Comparison of ENCODE assay signal across 9 mouse cellular contexts in the genomic region with DNA sequence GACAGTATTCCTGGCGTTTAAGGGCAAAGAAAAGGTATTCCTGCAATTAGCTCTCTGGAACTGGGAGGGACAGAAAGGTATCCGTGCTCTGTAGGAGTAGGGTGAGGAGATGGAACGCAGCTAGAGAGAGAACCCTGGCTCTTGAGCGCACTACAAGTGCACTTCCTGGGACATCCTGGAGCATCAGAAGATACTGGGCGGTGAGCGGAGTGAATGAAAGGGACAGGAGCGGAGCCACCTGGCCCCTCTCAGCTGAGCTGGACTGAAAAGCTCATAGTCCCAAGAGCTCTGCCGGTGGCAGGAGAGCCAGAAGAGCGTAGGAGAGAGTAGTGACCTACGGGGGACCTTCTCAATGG. TPM values are rescaled to one million over a fixed set of nuclear protein-coding genes. Genes with fewer than 3 reads are reported as not detected.
DNase-seq lines count a peak whose midpoint lies in the region; ATAC-seq and TF ChIP-seq lines count a peak whose summit lies in the region.
"Had no signal": no experiment of that assay in that cellular context is flagged by ENCODE, and none has a peak within 500 bp of the region (broad histone marks: within the 10 kb centered on the region; RNA-seq: fewer than 3 reads in every experiment).

No protein-coding gene starts in this region.

- H3K27ac ChIP-seq in lung, postnatal 0 days (ENCODE audit: low read length), result no peak overlapping the region
- H3K27ac ChIP-seq in forebrain, embryonic 15.5 days (replicated peaks), result peak overlapping the region; percentile 88
- H3K27ac ChIP-seq in limb, embryonic 13.5 days, result no peak overlapping the region
- H3K27ac ChIP-seq: liver, embryonic 14.5 days had no signal

- no peak for ATAC-seq in lung, postnatal 0 days
- ATAC-seq in forebrain, embryonic 15.5 days (replicated peaks), result no peak
- no peak for ATAC-seq in limb, embryonic 13.5 days (ENCODE audit: low FRiP score, low read depth)
- ATAC-seq: Patski had no signal

- peaks cover 18% of the 10 kb centered on the region for H3K27me3 ChIP-seq in lung, postnatal 0 days (replicated peaks; ENCODE audit: insufficient read depth, low read length)
- peaks cover 15% of the 10 kb centered on the region for H3K27me3 ChIP-seq in forebrain, embryonic 15.5 days
- peaks cover 69% of the 10 kb centered on the region for H3K27me3 ChIP-seq in limb, embryonic 13.5 days

- TF ChIP-seq EP300 in lung, postnatal 0 days (IDR thresholded peaks at IDR 0.05), result no peak

- H3K36me3 ChIP-seq in lung, postnatal 0 days (ENCODE audit: insufficient read depth, low read length), result no peaks in the 10 kb centered on the region
- H3K36me3 ChIP-seq in forebrain, embryonic 15.5 days, result peaks cover 2% of the 10 kb centered on the region; the same call in 1 of the 2 replicates
- H3K36me3 ChIP-seq in limb, embryonic 13.5 days, result no peaks in the 10 kb centered on the region

- H3K4me2 ChIP-seq in lung, postnatal 0 days (replicated peaks; ENCODE audit: low read depth, low read length), result peak overlapping the region; percentile 47
- H3K4me2 ChIP-seq in forebrain, embryonic 15.5 days (replicated peaks), result peak overlapping the region; percentile 48
- peak overlapping the region; percentile 84 for H3K4me2 ChIP-seq in limb, embryonic 13.5 days (replicated peaks)

- no peaks in the 10 kb centered on the region for H3K9me3 ChIP-seq in lung, postnatal 0 days (ENCODE audit: low read length)
- H3K9me3 ChIP-seq in forebrain, embryonic 15.5 days, result no peaks in the 10 kb centered on the region
- no peaks in the 10 kb centered on the region for H3K9me3 ChIP-seq in limb, embryonic 13.5 days

- 16% methylated on average over 10 of the region's 10 CpGs for WGBS in lung, postnatal 0 days
- WGBS in forebrain, embryonic 15.5 days, result 8% methylated on average over 10 of the region's 10 CpGs
- 23% methylated on average over 10 of the region's 10 CpGs for WGBS in limb, embryonic 13.5 days

- peak overlapping the region; percentile 19; the same call in 1 of the 2 replicates for H3K4me3 ChIP-seq in lung, postnatal 0 days (ENCODE audit: low read depth, low read length)
- peak overlapping the region; percentile 54 for H3K4me3 ChIP-seq in forebrain, embryonic 15.5 days
- peak overlapping the region; percentile 49 for H3K4me3 ChIP-seq in limb, embryonic 13.5 days

- H3K4me1 ChIP-seq in lung, postnatal 0 days (ENCODE audit: insufficient read depth, low read depth, low read length), result no peaks in the 10 kb centered on the region; the same call in 1 of the 2 replicates
- H3K4me1 ChIP-seq in forebrain, embryonic 15.5 days, result peaks cover 54% of the 10 kb centered on the region
- peaks cover 20% of the 10 kb centered on the region for H3K4me1 ChIP-seq in limb, embryonic 13.5 days

- no peak for DNase-seq in lung, postnatal 0 days (ENCODE audit: low spot score)
- no peak for DNase-seq in lung, adult 18-20 months
- DNase-seq in urinary bladder, postnatal 25 days (ENCODE audit: low spot score), result no peak
- no peak for DNase-seq in layer of hippocampus, adult 8-10 months (ENCODE audit: low spot score in 2 of 2)
- DNase-seq in adrenal gland, adult 2 months, result no peak

- no peak overlapping the region for H3K9ac ChIP-seq in lung, postnatal 0 days (replicated peaks; ENCODE audit: low read depth)
- H3K9ac ChIP-seq in forebrain, embryonic 15.5 days (replicated peaks), result peak overlapping the region; percentile 71
- peak overlapping the region; percentile 66 for H3K9ac ChIP-seq in limb, embryonic 13.5 days
- H3K9ac ChIP-seq: liver, embryonic 14.5 days had no signal

- no peak for TF ChIP-seq CTCF in lung, postnatal 0 days (IDR thresholded peaks at IDR 0.05)

RNA-seq across cellular contexts. Expression of gene Glyctk, which starts 8.6 kb away (rescaled TPM):
- polyA plus RNA-seq in lung, postnatal 0 days (2015; fragmentation: Nextera tagmentation; extraction: Ambion mirVana), result 0.67 and 0.71 TPM in 2 replicates
- polyA plus RNA-seq in forebrain, embryonic 15.5 days (2015; fragmentation: Nextera tagmentation; extraction: Ambion mirVana), result 2.9 and 3.2 TPM in 2 replicates
- 3.2 and 3.3 TPM in 2 replicates for polyA plus RNA-seq in limb, embryonic 13.5 days (2015; fragmentation: Nextera tagmentation; extraction: Ambion mirVana)
- total RNA-seq in layer of hippocampus, adult 8-10 months (2022), result 1 to 10 TPM; 3.5 to 6.2 (median 5.9) TPM
- 1 to 10 TPM; 2.5 to 3.3 TPM for total RNA-seq in adrenal gland, adult 2 months (2021)
- polyA plus RNA-seq in adrenal gland, adult 2 months (2012; rRNA removed), result 2.5 and 3.2 TPM in 2 replicates

RNA-seq across cellular contexts. Expression of gene Wdr82, which starts 21.4 kb away (rescaled TPM):
- polyA plus RNA-seq in lung, postnatal 0 days (2015; fragmentation: Nextera tagmentation; extraction: Ambion mirVana), result 11.3 and 13.2 TPM in 2 replicates
- 38.1 and 41.5 TPM in 2 replicates for polyA plus RNA-seq in forebrain, embryonic 15.5 days (2015; fragmentation: Nextera tagmentation; extraction: Ambion mirVana)
- polyA plus RNA-seq in limb, embryonic 13.5 days (2015; fragmentation: Nextera tagmentation; extraction: Ambion mirVana), result 27.6 and 28.0 TPM in 2 replicates
- 100 to 1,000 TPM; 109 to 145 (median 125) TPM for total RNA-seq in layer of hippocampus, adult 8-10 months (2022)
- total RNA-seq in adrenal gland, adult 2 months (2021), result 10 to 100 TPM; 66.8 to 75.8 TPM
- polyA plus RNA-seq in adrenal gland, adult 2 months (2012; rRNA removed), result 50.5 and 67.4 TPM in 2 replicates

RNA-seq across cellular contexts. Expression of gene Ppm1m, which starts 50.2 kb away (rescaled TPM):
- 33.4 and 37.2 TPM in 2 replicates for polyA plus RNA-seq in lung, postnatal 0 days (2015; fragmentation: Nextera tagmentation; extraction: Ambion mirVana)
- 15.4 and 15.8 TPM in 2 replicates for polyA plus RNA-seq in forebrain, embryonic 15.5 days (2015; fragmentation: Nextera tagmentation; extraction: Ambion mirVana)
- 57.0 and 57.7 TPM in 2 replicates for polyA plus RNA-seq in limb, embryonic 13.5 days (2015; fragmentation: Nextera tagmentation; extraction: Ambion mirVana)
- 10 to 100 TPM; 21.7 to 27.4 (median 23.0) TPM for total RNA-seq in layer of hippocampus, adult 8-10 months (2022)
- 100 to 1,000 TPM in 1 of 2 experiments, 10 to 100 TPM in 1; 84.6 to 135 TPM for total RNA-seq in adrenal gland, adult 2 months (2021)
- polyA plus RNA-seq in adrenal gland, adult 2 months (2012; rRNA removed), result 216 and 273 TPM in 2 replicates

RNA-seq across cellular contexts. Expression of gene Col6a4, which starts 52.8 kb away (rescaled TPM):
- 0.81 and 0.93 TPM in 2 replicates for polyA plus RNA-seq in lung, postnatal 0 days (2015; fragmentation: Nextera tagmentation; extraction: Ambion mirVana)
- 0.53 and 0.86 TPM in 2 replicates for polyA plus RNA-seq in forebrain, embryonic 15.5 days (2015; fragmentation: Nextera tagmentation; extraction: Ambion mirVana)
- 0.29 and 0.36 TPM in 2 replicates for polyA plus RNA-seq in limb, embryonic 13.5 days (2015; fragmentation: Nextera tagmentation; extraction: Ambion mirVana)
- 1 to 10 TPM in 3 of 4 experiments, under 1 TPM in 1; 0.68 to 3.9 (median 2.3) TPM for total RNA-seq in layer of hippocampus, adult 8-10 months (2022)
- total RNA-seq in adrenal gland, adult 2 months (2021), result under 1 TPM; 0.14 to 0.26 TPM
- polyA plus RNA-seq in adrenal gland, adult 2 months (2012; rRNA removed), result 0.03 and 0.31 TPM in 2 replicates

RNA-seq across cellular contexts. Expression of gene Twf2, which starts 53.5 kb away (rescaled TPM):
- polyA plus RNA-seq in lung, postnatal 0 days (2015; fragmentation: Nextera tagmentation; extraction: Ambion mirVana), result 64.2 and 64.6 TPM in 2 replicates
- polyA plus RNA-seq in forebrain, embryonic 15.5 days (2015; fragmentation: Nextera tagmentation; extraction: Ambion mirVana), result 54.8 and 57.3 TPM in 2 replicates
- 59.1 and 63.6 TPM in 2 replicates for polyA plus RNA-seq in limb, embryonic 13.5 days (2015; fragmentation: Nextera tagmentation; extraction: Ambion mirVana)
- total RNA-seq in layer of hippocampus, adult 8-10 months (2022), result 10 to 100 TPM; 53.5 to 61.3 (median 56.8) TPM
- total RNA-seq in adrenal gland, adult 2 months (2021), result 100 to 1,000 TPM in 1 of 2 experiments, 10 to 100 TPM in 1; 75.8 to 128 TPM
- polyA plus RNA-seq in adrenal gland, adult 2 months (2012; rRNA removed), result 121 and 125 TPM in 2 replicates
